Mouse (Mus musculus): ENCODE measurements around the gene Kat2a.
"Not testable (repeated sequence)": the region's sequence is repeated elsewhere in the genome, so short reads cannot be mapped to it uniquely, and the experiment has no call there.

Gene Kat2a

DNA sequence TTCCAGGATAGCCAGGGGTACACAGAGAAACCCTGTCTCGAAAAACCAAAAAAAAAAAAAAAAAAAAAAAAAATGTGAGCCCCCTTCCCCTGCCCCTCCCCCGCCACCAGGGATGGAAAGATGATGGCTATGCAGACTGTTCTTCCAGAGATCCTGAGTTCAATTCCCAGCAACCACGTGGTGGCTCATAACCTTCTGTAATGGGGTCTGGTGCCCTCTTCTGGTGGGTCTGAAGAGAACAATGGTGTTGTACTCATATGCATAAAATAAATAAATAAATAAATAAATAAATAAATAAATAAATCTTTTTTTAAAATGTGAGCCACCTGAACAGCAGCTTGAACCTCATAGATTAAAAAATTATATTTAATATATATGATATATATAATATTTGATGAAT, 56.7 kb downstream of the Kat2a start:
- DNase-seq, result not testable (repeated sequence)

All from thymus, adult 18-20 months (tissue).